Mouse (Mus musculus): Measurements from ENCODE around the gene Tmem184a. TPM values are rescaled to one million over a fixed set of nuclear protein-coding genes. Genes with fewer than 3 reads are reported as not detected.

The Tmem184a gene
- total RNA-seq, 2 experiments from 2014 or later, result 1.5 to 3.9 TPM

GRCm38 (mm10) chr5:139813963-139814381, 5.7 kb downstream of the Tmem184a start:
- DNase-seq (ENCODE audit: low spot score in 2 of 2), result no peak

DNA sequence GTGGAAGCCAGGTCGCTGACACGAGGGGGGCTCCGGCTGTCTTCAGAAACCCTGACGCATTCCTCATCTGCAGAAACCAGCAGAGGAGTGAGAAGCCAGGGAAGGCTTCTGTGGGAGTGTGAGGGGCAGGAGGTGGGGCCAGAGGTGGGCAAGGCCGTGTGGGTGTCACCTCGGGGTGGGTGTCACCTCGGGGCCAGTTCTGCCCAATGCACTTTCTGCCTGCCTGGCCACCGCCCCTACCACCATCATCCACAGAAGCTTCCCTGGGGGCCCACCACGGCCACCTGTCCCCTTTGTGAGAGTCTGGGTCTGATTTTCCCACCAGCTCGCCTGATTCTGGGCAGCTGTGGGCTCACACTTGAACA, 6.6 kb downstream of the Tmem184a start:
- DNase-seq (ENCODE audit: low spot score in 2 of 2), result no peak

DNA sequence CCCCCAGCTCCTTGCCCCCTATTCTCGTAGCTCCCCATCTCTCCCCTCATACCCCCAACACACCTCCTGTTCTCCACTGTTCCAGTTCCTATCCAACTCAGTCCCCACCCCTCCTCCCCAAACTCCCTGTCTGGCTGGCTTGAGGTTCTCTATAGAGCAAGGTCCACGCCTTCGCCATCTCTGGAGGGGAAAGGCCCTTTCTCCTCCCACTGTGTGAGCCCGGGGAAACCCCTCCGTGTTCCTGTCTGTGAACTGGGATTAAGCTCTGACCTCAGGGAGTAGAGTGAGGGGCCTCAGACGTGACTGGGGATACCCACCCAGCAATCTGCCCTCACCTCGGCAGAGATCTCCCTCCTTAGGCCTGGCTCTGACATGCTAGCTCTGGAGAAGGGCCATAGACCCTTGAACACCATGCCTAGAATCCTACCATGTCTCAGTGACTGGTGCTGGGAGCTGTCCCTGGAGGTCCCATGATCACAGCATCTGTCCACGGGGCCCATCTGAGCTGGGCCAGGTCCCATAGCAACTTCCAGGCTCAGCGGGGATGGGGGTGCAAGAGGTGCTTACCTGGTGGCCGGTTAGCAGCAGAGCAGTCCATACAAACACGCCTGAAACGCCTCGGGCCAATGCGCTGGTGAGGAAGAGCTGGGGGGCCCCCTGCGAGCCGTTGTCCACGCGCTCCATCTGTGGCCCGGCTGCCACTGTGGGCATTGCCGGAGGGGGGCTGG, 7.2 kb downstream of the Tmem184a start:
- no peak for DNase-seq (ENCODE audit: low spot score in 2 of 2)

DNA sequence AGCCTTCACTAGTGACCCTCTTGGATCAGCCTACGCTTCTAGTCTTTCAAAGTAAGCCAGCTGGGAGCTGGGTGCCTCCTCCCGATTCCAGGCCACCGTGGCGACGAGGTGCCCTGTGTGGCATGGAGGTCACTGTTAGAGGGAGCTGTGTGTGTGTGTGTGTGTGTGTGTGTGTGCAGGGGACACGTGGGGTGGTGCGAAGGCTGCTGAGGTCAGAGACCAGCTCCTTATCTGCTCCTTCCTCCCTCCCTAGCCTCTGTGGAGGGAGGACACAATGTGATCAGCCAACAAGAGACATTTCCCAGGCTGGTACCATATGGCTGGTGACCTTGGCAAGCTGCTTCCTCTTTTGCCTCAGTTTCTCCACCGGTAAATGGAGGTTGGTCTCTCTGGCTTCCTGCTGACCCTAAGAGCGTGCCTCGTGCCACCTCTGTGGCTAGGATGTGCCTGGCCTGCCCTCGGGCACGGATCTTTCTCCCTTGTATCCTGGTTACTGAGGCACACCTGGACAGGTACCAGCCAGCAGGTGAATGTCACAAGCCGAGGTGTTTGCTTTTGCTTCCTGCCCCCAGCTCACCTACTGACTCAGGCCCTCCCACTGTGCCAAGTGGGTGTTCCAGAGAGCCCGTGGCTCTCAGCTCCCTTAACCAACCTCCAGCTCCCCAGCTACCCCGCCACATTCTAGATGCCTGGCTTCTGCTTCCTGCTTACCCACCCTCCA, 7.9 kb downstream of the Tmem184a start:
- DNase-seq (ENCODE audit: low spot score in 2 of 2), result no peak

GRCm38 (mm10) chr5:139809397-139809796, 10.3 kb downstream of the Tmem184a start:
- DNase-seq (ENCODE audit: low spot score in 2 of 2), result no peak

GRCm38 (mm10) chr5:139805924-139806323, 13.8 kb downstream of the Tmem184a start:
- DNase-seq (ENCODE audit: low spot score in 2 of 2), result no peak

DNA sequence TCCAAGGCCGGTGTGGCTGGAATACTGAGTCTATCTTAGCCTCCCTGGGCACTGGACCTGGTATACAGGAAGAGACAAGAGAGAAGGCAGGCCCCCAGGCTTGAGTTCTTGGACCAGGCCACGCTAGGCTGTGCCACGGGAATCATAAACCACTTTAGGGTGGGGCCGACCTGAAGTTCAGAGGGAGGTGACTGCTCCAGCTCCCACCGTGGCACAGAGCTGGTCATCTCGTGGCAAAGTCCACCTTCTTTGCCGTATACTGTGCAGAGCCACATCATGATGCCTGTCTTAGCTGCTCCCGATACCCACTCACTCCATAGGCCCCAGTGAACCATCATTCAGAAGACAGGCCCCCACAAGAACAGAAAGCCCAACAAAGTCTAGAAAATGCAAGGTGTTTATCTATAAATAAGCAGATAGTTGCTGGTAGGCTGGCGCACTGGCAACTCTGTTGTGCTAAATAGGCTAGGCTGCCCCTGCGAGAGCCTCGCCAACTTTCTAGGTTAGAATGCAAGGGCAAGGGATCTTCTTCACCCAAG, 15.1 kb downstream of the Tmem184a start:
- no peak for DNase-seq (ENCODE audit: low spot score in 2 of 2)

DNA sequence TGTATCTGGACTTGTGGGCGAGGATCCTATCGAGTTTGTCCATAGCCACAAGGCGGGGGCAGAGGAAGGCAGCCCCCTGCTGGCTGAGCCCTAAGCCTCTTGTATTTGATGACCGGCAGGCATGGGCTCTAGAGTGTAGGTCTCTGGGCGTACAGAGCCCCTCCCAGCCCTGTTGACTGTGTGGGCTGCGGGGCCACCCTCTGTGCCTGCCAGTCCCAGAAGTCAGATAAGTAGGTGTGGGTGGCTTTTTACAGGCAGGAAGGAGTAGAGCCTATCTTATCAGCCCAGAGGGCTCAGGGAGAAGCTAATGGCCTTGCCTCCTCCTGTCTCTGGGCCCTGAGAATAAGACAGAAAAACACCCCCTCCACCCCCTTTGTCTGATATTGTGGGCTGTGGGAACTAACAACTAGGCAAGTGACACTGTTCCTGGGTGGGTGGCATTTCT, 15.6 kb downstream of the Tmem184a start:
- DNase-seq (ENCODE audit: low spot score in 2 of 2), result no peak

GRCm38 (mm10) chr5:139803601-139804102, 16.1 kb downstream of the Tmem184a start:
- DNase-seq (ENCODE audit: low spot score in 2 of 2), result no peak

DNA sequence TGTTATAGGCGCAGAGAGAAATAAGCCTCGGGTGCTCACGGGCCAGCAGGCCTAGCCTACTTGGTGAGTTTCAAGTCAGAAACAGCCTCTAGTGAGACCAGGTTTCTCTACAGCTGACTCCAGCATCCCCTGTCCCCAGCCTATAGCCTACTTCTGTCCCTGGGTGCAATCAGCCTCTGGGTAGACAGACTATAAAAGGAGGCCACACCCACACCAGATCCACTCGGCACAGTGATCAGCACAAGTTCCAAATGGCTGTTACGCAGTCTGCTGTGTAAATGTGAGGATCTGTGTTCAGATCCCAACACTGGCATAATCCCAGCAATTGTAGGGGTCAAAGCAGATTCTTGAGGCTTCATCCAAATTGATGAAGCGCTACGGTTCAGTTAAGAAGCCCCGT, 16.6 kb downstream of the Tmem184a start:
- DNase-seq (ENCODE audit: low spot score in 2 of 2), result no peak

DNA sequence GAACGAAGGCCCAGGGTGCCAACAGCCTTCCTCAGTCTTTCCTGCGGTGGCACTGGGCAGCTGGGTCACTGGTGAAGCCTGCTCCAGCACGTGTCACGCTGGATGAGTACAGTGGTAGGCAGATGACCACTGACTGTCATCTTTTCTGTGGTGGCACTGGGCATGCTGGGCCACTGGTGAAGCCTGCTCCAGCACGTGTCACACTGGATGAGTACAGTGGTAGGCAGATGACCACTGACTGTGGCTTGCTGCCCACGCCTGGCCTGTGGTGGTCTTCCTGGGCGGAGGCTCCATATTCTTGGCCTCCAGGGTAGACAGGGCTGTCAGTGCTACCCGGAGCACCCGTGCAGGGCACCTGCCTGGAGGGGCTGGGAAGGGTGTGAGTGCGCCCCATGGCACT, 17.8 kb downstream of the Tmem184a start:
- no peak for DNase-seq (ENCODE audit: low spot score in 2 of 2)

GRCm38 (mm10) chr5:139801231-139801630, 18.5 kb downstream of the Tmem184a start:
- DNase-seq (ENCODE audit: low spot score in 2 of 2), result no peak

- DNase-seq (ENCODE audit: low spot score in 2 of 2), result no peak
Measured at GRCm38 (mm10) chr5:139799801-139800590, 19.7 kb downstream of the Tmem184a start.

DNA sequence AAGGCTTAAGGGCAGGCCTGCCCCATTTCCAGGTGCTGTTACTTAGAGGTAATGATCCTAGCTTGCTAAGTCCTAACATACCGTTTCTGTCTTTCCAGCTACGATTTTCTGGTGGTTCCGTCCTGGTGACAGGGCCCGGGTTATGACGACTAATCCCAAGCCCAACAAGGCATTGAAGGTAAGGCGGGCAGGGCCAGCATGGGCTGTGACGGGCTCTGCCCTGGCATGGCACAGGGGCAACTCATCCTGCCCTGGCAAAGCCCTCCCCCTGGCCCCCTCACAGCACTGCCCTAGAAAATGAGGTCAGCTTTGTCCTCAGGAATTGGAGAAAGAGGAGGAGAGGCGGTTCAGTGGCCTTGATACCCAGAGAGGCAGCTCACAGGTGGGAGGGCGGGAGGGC, 20.7 kb downstream of the Tmem184a start:
- DNase-seq (ENCODE audit: low spot score in 2 of 2), result no peak

- no peak for DNase-seq (ENCODE audit: low spot score in 2 of 2)
Measured at GRCm38 (mm10) chr5:139798168-139798900, 21.4 kb downstream of the Tmem184a start.

DNA sequence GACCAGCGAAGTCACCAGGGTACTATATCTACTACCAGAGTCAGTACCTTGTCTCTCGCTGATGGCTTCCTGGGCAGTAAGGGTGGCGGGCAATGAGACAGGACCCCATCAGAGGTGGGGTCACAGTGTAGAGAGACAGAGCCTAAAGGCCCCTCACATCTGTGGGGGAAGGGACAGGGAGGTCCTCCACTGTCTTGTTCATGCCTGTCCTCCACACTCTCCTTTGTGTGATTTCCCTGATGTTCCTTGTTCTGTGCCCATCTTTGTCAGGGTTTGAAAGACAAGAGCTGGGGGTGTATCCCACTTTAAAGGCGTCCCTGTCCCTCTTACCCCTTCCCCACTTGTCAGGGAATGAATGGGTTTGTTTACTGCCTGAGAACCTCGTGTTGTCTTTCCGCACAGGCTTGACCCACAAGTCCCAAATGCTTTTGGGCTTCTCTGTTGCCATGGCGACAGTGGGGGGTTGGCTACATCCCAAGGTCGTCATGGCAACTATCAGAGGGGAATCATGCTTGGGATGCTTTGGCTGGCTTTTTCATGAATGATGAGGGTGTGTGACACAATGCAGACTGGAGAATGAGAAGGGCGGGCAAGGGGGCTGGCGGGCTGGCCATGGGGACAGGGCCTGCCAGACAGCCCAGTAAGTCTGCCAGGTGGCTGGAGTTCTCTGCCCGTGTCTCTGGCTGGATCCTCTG, 22.1 kb downstream of the Tmem184a start:
- peak; percentile 75 to 76 for DNase-seq (ENCODE audit: low spot score in 2 of 2)

DNA sequence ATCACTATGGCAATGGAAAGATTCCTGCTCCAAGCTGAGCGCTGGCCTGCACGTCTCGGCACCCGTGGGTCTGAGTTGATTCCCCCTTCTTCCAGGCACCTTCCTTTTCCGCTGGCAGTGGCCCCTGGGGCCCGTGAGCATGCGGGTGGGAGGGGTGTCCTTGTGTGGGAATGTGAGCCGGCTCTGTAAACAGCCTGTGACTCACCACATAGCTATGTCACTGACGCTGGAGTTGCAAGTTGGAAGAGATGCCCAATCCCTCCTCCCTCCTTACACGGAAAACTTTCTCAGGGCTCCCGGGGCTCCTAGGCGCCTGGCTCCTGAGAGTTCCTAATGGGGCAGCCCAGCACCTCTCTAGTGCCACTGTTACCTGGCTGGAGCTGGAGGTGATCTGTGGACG, 22.8 kb downstream of the Tmem184a start:
- peak; percentile 47 to 69 for DNase-seq (ENCODE audit: low spot score in 2 of 2)

GRCm38 (mm10) chr5:139796001-139796620, 23.6 kb downstream of the Tmem184a start:
- DNase-seq (ENCODE audit: low spot score in 2 of 2), result no peak

- no peak for DNase-seq (ENCODE audit: low spot score in 2 of 2)
Measured at GRCm38 (mm10) chr5:139794938-139795337, 24.8 kb downstream of the Tmem184a start.

GRCm38 (mm10) chr5:139794137-139794536, 25.6 kb downstream of the Tmem184a start:
- DNase-seq (ENCODE audit: low spot score in 2 of 2), result no peak
